Mouse (Mus musculus): ENCODE data around the gene Tor1aip1. TPM values are rescaled to one million over a fixed set of nuclear protein-coding genes. Genes with fewer than 3 reads are reported as not detected.

Gene Tor1aip1
- total RNA-seq, 2 experiments from 2014 or later = 87.1 to 94.0 TPM

Other genes starting within 250 kb of the Tor1aip1 start
- 10 to 100 TPM; 31.5 to 38.1 TPM for gene Qsox1, start 223.6 kb downstream of the Tor1aip1 start, total RNA-seq (2021)
- 10 to 100 TPM; 36.1 to 39.5 TPM for gene Cep350, start 63.2 kb downstream of the Tor1aip1 start, total RNA-seq (2021)
- 10 to 100 TPM; 39.4 to 42.6 TPM for gene Tor1aip2, start 1.1 kb downstream of the Tor1aip1 start, total RNA-seq (2021)
- gene Fam163a, start 168.5 kb upstream of the Tor1aip1 start, total RNA-seq (2021) = under 1 TPM in 1 of 2 experiments, not detected in 1; 0.07 TPM

Data from heart, adult 18-20 months (tissue).